Mouse (Mus musculus) left cerebral cortex, postnatal 36 days (tissue): ENCODE data around the gene Igfbp4. TPM values are rescaled to one million over a fixed set of nuclear protein-coding genes. Genes with fewer than 3 reads are reported as not detected.

Experiments
- DNase-seq, 2 experiments: peaks; one replicate each; pipeline ENCODE4 v3.0.0; 2021 to 2022; ENCODE audit warnings: low spot score in 2 of 2, mixed read lengths in 1 of 2
- intact Hi-C: fragments of 180-260 bp; cut with DNase I; formaldehyde crosslinking; loops from one replicate; pipeline ENCODE4 v1.15.1; 2025
- total RNA-seq, 2 experiments: library from RNA; stranded (reverse); gene quantifications; 2 replicates each; pipeline ENCODE4 v1.2.3; 2021

Gene Igfbp4
- total RNA-seq, 2 experiments from 2014 or later, result 72.0 to 90.9 TPM

- intact Hi-C loops, result no loop called here
- DNase-seq, result no peak
Observed at GRCm38 (mm10) chr11:99101693-99102092, 60.6 kb downstream of the Igfbp4 start.

- intact Hi-C loops, result no loop called here
- no peak for DNase-seq
Observed at GRCm38 (mm10) chr11:99102575-99103270, 61.7 kb downstream of the Igfbp4 start.

Other genes with a start within 250 kb of the Igfbp4 start
- 100 to 1,000 TPM; 169 to 193 TPM for gene Msl1, start 245.7 kb upstream of the Igfbp4 start, total RNA-seq
- 10 to 100 TPM; 46.7 to 63.5 TPM for gene Casc3, start 236.3 kb upstream of the Igfbp4 start, total RNA-seq
- gene Rapgefl1, start 204.5 kb upstream of the Igfbp4 start, total RNA-seq, result 100 to 1,000 TPM; 139 to 161 TPM
- gene Wipf2, start 177.6 kb upstream of the Igfbp4 start, total RNA-seq, result 10 to 100 TPM; 67.4 to 74.6 TPM
- gene Cdc6, start 133.4 kb upstream of the Igfbp4 start, total RNA-seq, result under 1 TPM; 0.39 to 0.47 TPM
- 10 to 100 TPM; 10.5 to 11.6 TPM for gene Rara, start 113.4 kb upstream of the Igfbp4 start, total RNA-seq
- 1 to 10 TPM; 2.0 TPM for gene Gjd3, start 58.2 kb upstream of the Igfbp4 start, total RNA-seq
- gene Top2a, start 17.1 kb upstream of the Igfbp4 start, total RNA-seq, result 1 to 10 TPM in 1 of 2 experiments, under 1 TPM in 1; 0.66 to 1.8 TPM
- under 1 TPM; 0.45 to 0.54 TPM for gene Tns4, start 48.1 kb downstream of the Igfbp4 start, total RNA-seq
- gene Ccr7, start 113.8 kb downstream of the Igfbp4 start, total RNA-seq, result not detected
- gene Smarce1, start 189.8 kb downstream of the Igfbp4 start, total RNA-seq, result 10 to 100 TPM; 53.0 to 65.2 TPM
- gene Krt222, start 202.8 kb downstream of the Igfbp4 start, total RNA-seq, result 10 to 100 TPM; 31.2 to 37.7 TPM
- gene Krt24, start 244.0 kb downstream of the Igfbp4 start, total RNA-seq, result not detected